Mouse (Mus musculus) brain, embryonic 14.5 days (tissue): Measurements from ENCODE around the gene Acmsd.

ENCODE experiments used
- CTCF ChIP-seq: fragments of 200-500 bp; IDR thresholded peaks from 2 replicates; pipeline ENCODE4 v1.5.1; 2012; ENCODE audit warnings: inconsistent platforms, mild to moderate bottlenecking, moderate library complexity, borderline replicate concordance; ENCODE audit not compliant: insufficient read depth, insufficient read length; ENCODE audit errors: extremely low read depth
- POLR2A ChIP-seq: fragments of 200-500 bp; IDR thresholded peaks from 2 replicates; pipeline ENCODE4 v1.6.1; 2012; ENCODE audit warnings: mild to moderate bottlenecking, inconsistent platforms, borderline replicate concordance; ENCODE audit not compliant: poor library complexity, insufficient read depth, insufficient read length, severe bottlenecking; ENCODE audit errors: extremely low read depth

GRCm38 (mm10) chr1:127783862-127784261 lies 54.6 kb downstream of the Acmsd start:
- TF ChIP-seq CTCF: no peak
- TF ChIP-seq POLR2A: no peak
